Mouse (Mus musculus): Measurements from ENCODE around the gene Tmem253. TPM values are rescaled to one million over a fixed set of nuclear protein-coding genes. Genes with fewer than 3 reads are reported as not detected.

Tmem253 gene
- polyA plus RNA-seq, 1 experiment from 2014 or later: 0.96 TPM

DNA sequence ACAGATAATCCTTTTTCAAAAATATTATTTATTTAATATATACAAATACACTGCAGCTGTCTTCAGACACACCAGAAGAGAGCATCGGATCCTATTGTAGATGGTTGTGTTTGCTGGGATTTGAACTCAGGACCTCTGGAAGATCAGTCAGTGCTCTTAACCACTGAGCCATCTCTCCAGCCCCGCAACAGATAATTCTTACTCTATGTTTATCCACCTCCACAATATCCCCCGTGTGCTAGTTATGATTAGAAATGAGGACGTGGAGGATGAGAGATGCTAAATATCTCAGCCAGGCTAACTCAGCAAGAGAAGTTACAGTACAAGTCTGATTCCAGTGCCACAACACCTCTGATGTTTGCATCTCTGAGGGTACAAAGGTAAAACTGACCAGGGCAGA lies 21.0 kb upstream of the Tmem253 start:
- Histone ChIP-seq H3K9ac (no peak overlapping the region), H3K9me3 (replicated peaks) (no peaks in the 10 kb centered on the region), H3K4me3 (no peak overlapping the region), H3K36me3 (ENCODE audit: poor library complexity, severe bottlenecking) (peaks cover 96% of the 10 kb centered on the region), H3K27me3 (no peaks in the 10 kb centered on the region), H3K27ac (no peak overlapping the region), H3K4me2 (no peak overlapping the region), H3K4me1 (peaks cover 6% of the 10 kb centered on the region; the same call in 1 of the 2 replicates)
- ATAC-seq: no peak
- 95% methylated on average over 4 of the region's 4 CpGs for WGBS

DNA sequence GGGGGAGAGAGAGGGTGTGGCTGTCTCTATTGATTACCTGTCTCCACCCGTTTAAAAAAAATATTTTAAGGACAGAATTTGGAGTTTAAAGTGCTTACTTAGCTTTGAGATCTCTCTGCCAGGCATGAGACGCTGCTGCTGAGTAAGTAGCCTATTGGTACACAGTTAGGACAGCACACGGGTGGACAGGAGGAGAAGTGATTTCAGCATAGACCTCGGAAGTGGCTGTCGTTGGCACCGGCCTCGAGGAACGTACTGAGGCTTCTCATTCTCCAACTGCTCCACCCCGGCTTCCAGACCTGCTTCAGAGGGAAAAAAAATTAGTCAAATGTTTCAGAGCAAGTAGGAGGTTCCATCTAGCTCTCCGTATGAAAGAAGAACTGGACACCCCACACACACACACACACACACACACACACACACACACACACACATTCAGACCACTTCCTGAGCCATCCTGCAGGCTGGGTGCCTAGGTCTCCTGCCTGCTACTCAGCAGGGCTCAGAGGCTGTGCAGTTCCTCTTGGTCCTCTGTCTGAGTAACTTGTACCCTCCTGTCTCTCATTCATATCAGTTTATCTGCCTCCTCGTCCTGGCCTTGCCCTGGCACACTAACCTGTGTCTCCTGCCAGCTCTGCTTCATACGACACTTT lies 20.1 kb upstream of the Tmem253 start:
- no peak for ATAC-seq
- Histone ChIP-seq H3K4me2 (no peak overlapping the region), H3K9ac (no peak overlapping the region), H3K4me3 (no peak overlapping the region), H3K9me3 (replicated peaks) (no peaks in the 10 kb centered on the region), H3K27ac (no peak overlapping the region), H3K4me1 (peaks cover 6% of the 10 kb centered on the region; the same call in 1 of the 2 replicates), H3K36me3 (ENCODE audit: poor library complexity, severe bottlenecking) (peaks cover 96% of the 10 kb centered on the region), H3K27me3 (no peaks in the 10 kb centered on the region)
- WGBS: 86% methylated on average over 12 of the region's 12 CpGs

DNA sequence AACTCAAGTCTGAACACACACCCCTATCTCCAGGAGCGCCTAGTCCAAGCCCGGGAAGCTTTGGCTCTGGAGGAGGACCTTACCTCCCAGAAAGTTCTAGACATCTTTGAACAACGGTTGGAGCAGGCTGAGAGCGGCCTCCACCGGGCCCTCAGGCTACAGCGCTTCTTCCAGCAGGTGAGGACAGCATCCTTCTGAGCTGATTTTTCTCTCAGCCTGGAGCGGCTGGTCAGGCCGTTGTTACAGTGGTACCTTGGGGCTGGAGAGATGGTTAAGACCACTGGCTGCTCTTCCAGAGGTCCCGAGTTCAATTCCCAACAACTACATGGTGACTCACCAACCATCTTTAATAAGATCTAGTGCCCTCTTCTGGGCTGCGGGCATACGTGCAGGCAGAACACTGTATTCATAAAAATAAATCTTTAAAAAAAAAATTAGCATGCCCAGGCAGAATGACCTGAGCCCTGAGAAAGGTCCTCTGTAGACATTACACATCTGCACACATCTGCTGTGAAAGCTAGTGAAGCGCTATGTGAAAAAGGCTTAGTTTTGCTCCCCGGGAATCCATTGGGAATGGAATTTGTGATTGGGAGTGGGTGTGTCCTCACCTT lies 19.1 kb upstream of the Tmem253 start:
- WGBS: 89% methylated on average over 13 of the region's 13 CpGs
- Histone ChIP-seq H3K36me3 (ENCODE audit: poor library complexity, severe bottlenecking) (peaks cover 94% of the 10 kb centered on the region), H3K9me3 (replicated peaks) (no peaks in the 10 kb centered on the region), H3K4me3 (no peak overlapping the region), H3K27me3 (no peaks in the 10 kb centered on the region), H3K4me2 (no peak overlapping the region), H3K9ac (no peak overlapping the region), H3K27ac (peak overlapping the region; percentile 51; the same call in 1 of the 2 replicates), H3K4me1 (peaks cover 6% of the 10 kb centered on the region; the same call in 1 of the 2 replicates)
- ATAC-seq: 0 out of 2 replicates have a peak, but pooled peaks have one; percentile 10

DNA sequence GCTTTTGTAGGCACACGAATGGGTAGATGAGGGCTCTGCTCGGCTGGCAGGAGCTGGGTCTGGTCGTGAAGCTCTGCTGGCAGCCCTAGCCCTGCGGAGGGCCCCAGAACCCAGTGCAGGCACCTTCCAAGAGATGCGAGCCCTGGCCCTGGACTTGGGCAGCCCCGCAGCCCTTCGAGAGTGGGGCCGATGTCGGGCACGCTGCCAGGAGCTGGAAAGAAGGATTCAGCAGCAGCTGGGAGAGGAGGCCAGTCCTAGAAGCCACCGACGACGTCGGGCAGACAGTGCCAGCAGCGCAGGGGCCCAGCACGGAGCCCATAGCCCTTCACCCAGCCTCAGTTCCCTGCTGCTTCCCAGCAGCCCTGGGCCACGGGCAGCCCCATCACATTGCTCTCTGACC lies 18.6 kb upstream of the Tmem253 start:
- Histone ChIP-seq H3K36me3 (ENCODE audit: poor library complexity, severe bottlenecking) (peaks cover 91% of the 10 kb centered on the region), H3K9ac (no peak overlapping the region)

DNA sequence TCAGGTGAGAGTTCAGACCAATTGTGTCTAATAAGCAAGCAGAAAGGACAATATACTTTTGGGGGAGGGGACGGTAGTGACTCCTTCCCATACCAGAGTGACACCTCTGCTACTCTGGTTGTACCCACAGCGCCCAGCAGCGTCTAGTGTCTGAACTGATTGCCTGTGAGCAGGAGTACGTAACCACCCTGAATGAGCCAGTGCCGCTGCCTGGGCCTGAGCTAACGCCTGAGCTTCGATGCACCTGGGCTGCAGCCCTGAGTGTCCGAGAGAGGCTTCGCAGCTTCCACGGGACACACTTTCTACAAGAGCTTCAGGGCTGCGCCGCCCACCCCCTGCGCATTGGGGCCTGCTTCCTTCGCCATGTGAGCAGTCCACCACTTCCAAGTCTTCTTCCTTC lies 18.0 kb upstream of the Tmem253 start:
- Histone ChIP-seq H3K9me3 (replicated peaks) (no peaks in the 10 kb centered on the region), H3K9ac (no peak overlapping the region), H3K4me3 (no peak overlapping the region), H3K27ac (no peak overlapping the region), H3K36me3 (ENCODE audit: poor library complexity, severe bottlenecking) (peaks cover 91% of the 10 kb centered on the region), H3K4me1 (peaks cover 6% of the 10 kb centered on the region; the same call in 1 of the 2 replicates), H3K27me3 (no peaks in the 10 kb centered on the region), H3K4me2 (no peak overlapping the region)
- no peak for ATAC-seq
- WGBS: 94% methylated on average over 14 of the region's 14 CpGs

More for the DNA sequence above, 18.6 kb upstream of the Tmem253 start:
- WGBS: 52% methylated on average over 17 of the region's 17 CpGs
- Histone ChIP-seq H3K27me3 (no peaks in the 10 kb centered on the region), H3K9me3 (replicated peaks) (no peaks in the 10 kb centered on the region), H3K27ac (peak overlapping the region; percentile 51), H3K4me3 (no peak overlapping the region), H3K4me2 (no peak overlapping the region), H3K4me1 (peaks cover 6% of the 10 kb centered on the region; the same call in 1 of the 2 replicates)
- ATAC-seq: peak; percentile 30; the same call in 1 of the 2 replicates

DNA sequence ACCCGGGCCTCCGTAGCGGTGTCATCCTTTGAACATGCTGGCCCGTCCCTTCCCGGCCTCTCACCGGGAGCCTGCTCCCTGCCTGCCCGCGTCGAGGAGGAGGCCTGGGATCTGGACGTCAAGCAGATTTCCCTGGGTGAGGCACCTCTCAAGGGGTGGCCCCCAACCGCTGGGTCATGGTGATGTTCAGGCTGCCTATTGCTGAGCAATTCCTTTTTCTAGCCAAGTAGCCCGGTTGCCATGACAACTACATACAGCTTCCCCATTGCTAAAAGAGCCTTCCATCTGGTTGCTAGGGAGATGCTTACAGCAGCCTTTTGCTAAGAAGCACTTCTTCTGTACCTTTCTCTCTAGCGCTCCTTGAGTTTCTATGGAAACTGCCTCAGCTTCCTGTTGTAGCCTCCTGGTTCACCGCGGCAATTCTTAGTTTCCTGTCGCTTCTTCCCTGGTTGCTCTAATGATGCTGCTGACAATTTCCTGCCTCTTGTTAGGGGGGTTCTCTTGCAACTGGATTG lies 11.4 kb upstream of the Tmem253 start:
- Histone ChIP-seq H3K4me1 (peaks cover 57% of the 10 kb centered on the region), H3K9ac (peak overlapping the region; percentile 59), H3K4me2 (peak overlapping the region; percentile 57), H3K36me3 (ENCODE audit: poor library complexity, severe bottlenecking) (peaks cover 78% of the 10 kb centered on the region), H3K27me3 (no peaks in the 10 kb centered on the region), H3K9me3 (replicated peaks) (no peaks in the 10 kb centered on the region), H3K4me3 (peak overlapping the region; percentile 25), H3K27ac (peak overlapping the region; percentile 93)
- WGBS: 3% methylated on average over 13 of the region's 16 CpGs
- peak; percentile 87 for ATAC-seq

DNA sequence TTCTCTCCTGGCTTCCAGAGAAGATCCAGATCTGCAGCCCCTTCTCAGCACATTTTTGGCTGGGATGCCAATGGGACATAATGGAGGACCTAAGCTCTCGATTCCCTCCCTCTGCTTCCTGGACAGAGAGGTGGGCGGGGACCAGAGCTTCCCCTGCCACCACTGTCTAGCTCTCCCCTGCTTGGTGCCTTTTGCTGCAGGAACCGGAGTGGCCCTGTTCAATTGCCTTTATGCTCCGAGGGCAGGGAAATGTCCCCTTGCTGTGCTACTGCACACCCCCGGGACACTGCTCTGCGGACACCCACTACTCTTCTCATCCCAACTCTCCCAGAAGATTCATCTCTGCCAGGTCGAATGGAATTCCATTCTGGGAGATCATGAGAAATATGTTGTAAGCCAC lies 10.3 kb upstream of the Tmem253 start:
- Histone ChIP-seq H3K27ac (peak overlapping the region; percentile 93), H3K27me3 (no peaks in the 10 kb centered on the region), H3K9ac (peak overlapping the region; percentile 32; the same call in 1 of the 2 replicates), H3K9me3 (replicated peaks) (no peaks in the 10 kb centered on the region), H3K4me1 (peaks cover 68% of the 10 kb centered on the region), H3K4me3 (no peak overlapping the region), H3K36me3 (ENCODE audit: poor library complexity, severe bottlenecking) (peaks cover 75% of the 10 kb centered on the region), H3K4me2 (no peak overlapping the region)
- 60% methylated on average over 7 of the region's 7 CpGs for WGBS
- no peak for ATAC-seq

DNA sequence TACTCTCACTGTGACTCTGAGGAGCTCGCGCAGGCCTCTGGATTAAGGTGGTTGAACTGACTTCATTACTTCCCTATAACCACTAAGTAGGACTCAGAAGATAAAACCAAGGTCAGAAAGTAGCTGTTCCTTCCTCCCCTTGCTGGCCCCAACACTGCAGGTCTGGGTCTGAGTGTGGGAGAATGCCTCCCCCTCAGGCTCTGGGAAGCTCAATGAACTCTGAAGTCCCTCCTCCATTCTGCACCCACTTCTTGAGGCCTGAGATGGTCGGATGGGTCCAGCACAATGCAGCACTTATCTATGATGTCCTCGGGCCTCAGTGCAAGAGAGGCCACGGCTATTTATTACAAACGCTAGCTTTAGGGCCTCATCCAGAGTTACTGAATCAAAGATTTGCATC lies 9.8 kb upstream of the Tmem253 start:
- peak overlapping the region; percentile 32; the same call in 1 of the 2 replicates for H3K9ac ChIP-seq
- ATAC-seq: no peak
- 74% methylated on average over 6 of the region's 6 CpGs for WGBS
- no peaks in the 10 kb centered on the region for H3K27me3 ChIP-seq
- H3K4me3 ChIP-seq: no peak overlapping the region
- H3K36me3 ChIP-seq (ENCODE audit: poor library complexity, severe bottlenecking): peaks cover 70% of the 10 kb centered on the region
- H3K4me1 ChIP-seq: peaks cover 73% of the 10 kb centered on the region
- peak overlapping the region; percentile 93 for H3K27ac ChIP-seq
- H3K4me2 ChIP-seq: no peak overlapping the region
- H3K9me3 ChIP-seq (replicated peaks): no peaks in the 10 kb centered on the region

DNA sequence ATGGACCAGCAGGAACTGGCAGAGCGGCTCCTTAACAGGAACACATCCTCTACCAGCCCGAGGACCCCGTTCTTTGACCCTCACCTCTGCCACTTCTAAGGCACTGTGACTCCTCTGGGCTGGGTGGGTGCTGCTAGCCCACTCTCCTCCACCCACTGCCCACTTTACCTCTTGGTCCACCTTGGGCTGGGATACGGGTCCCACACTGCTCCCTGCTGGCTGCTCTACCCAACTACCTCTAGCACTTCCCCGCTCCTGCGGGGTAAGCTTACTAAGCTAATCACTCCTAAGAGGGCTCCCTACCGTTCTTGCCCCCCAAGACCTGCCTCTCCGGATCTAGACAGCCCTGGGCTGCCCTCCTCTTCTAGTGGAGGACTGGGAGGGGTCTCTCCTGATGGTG lies 9.2 kb upstream of the Tmem253 start:
- Histone ChIP-seq H3K27me3 (no peaks in the 10 kb centered on the region), H3K36me3 (ENCODE audit: poor library complexity, severe bottlenecking) (peaks cover 65% of the 10 kb centered on the region), H3K9me3 (replicated peaks) (no peaks in the 10 kb centered on the region), H3K27ac (0 out of 2 replicates have a peak overlapping the region, but pooled peaks have one; percentile 40), H3K4me3 (no peak overlapping the region), H3K9ac (no peak overlapping the region), H3K4me2 (no peak overlapping the region), H3K4me1 (peaks cover 79% of the 10 kb centered on the region)
- no peak for ATAC-seq
- 65% methylated on average over 8 of the region's 8 CpGs for WGBS

DNA sequence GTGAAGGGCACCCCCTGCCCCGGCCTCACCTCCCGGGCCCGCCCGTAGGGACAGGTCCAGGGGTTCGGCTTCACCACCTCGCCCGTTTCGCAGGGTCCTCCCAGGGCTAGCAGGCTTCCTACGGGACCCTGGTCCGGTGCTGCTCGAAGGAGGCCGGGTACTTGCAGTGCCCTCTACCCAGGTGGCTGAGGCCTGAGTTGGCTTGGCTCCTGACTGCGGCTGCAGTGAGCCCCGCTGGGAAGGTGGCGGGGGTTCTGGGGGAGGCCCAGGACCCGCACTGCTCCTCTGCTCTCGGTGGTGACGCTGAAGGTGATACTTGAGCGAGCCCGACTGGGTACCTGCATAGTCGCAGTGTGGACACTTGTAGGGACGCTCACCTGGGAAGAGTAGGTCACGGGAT lies 8.7 kb upstream of the Tmem253 start:
- ATAC-seq: no peak
- H3K4me3 ChIP-seq: no peak overlapping the region
- H3K9ac ChIP-seq: 0 out of 2 replicates have a peak overlapping the region, but pooled peaks have one; percentile 40
- H3K27ac ChIP-seq: no peak overlapping the region
- 88% methylated on average over 23 of the region's 23 CpGs for WGBS
- peaks cover 64% of the 10 kb centered on the region for H3K36me3 ChIP-seq (ENCODE audit: poor library complexity, severe bottlenecking)
- no peaks in the 10 kb centered on the region for H3K27me3 ChIP-seq
- H3K9me3 ChIP-seq (replicated peaks): no peaks in the 10 kb centered on the region
- H3K4me1 ChIP-seq: peaks cover 85% of the 10 kb centered on the region
- H3K4me2 ChIP-seq: no peak overlapping the region

DNA sequence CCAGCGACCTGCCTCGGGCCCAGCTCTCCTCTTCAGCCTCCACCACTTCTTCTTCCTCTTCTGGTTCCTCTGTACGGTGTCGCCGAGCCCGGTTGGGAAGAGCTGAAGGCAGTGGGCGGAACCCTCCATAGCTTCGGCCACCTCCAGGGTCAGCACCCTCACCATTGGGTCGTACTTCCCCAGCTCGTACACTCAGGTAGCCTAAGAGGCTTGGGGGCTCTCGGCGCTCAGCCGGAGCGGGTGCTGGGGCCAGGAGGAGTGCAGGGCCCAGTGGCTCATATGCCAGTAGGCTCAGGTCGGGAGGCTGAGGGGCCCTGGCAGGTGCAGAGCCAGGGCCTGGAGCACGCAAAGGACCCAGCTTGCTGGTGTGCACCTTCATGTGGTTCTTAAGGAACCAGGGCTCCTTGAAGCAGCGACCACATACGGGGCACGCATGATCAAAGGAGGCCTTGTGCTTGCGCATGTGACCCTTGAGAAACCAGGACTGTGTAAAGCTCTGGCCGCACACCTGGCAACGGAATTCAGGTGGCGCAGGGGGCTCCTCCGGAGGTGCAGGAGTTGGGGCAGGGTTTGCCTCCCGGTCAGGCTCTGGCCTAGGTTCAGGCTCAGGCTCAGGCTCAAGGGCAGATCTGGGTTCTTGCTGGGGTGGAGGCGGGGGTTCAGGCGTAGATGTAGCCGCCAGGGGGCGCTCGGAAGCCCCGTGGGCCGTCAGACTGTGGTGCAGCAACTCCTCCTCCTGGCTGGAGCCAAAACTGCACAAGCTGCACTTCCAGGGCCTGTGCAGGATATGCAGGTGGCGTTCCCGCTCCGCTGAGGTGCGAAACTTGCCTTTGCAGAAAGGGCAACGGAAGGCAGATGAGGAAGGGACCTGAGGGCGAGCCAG lies 6.9 kb upstream of the Tmem253 start:
- peak overlapping the region; percentile 42 for H3K4me3 ChIP-seq
- peak overlapping the region; percentile 80 for H3K27ac ChIP-seq
- WGBS: 50% methylated on average over 38 of the region's 38 CpGs
- peak overlapping the region; percentile 74 for H3K4me2 ChIP-seq
- H3K27me3 ChIP-seq: no peaks in the 10 kb centered on the region
- peak overlapping the region; percentile 67 for H3K9ac ChIP-seq
- H3K4me1 ChIP-seq: peaks cover 95% of the 10 kb centered on the region
- H3K9me3 ChIP-seq (replicated peaks): no peaks in the 10 kb centered on the region
- ATAC-seq: peak; percentile 30
- H3K36me3 ChIP-seq (ENCODE audit: poor library complexity, severe bottlenecking): peaks cover 48% of the 10 kb centered on the region
